Mouse (Mus musculus) bone marrow, adult 2 months (tissue): ENCODE data around the gene Gm5767. TPM values are rescaled to one million over a fixed set of nuclear protein-coding genes. Genes with fewer than 3 reads are reported as not detected.

Source experiments
- H3K27ac ChIP-seq: fragments of 200-500 bp; 2 replicates; pipeline ENCODE4 v1.5.1; 2012; ENCODE audit warnings: low read depth, mild to moderate bottlenecking, control low read depth, inconsistent platforms, low read length; ENCODE audit not compliant: control insufficient read depth, poor library complexity, insufficient read depth
- H3K4me1 ChIP-seq: fragments of 200-500 bp; 2 replicates; pipeline ENCODE4 v1.6.1; 2011; ENCODE audit warnings: low read length; ENCODE audit not compliant: control insufficient read depth, insufficient read depth
- H3K4me3 ChIP-seq: fragments of 200-500 bp; replicated peaks from 2 replicates; pipeline ENCODE3; 2011; ENCODE audit warnings: mild to moderate bottlenecking, low read depth, low read length, control low read depth; ENCODE audit not compliant: control insufficient read depth
- CTCF ChIP-seq: fragments of 200-500 bp; IDR thresholded peaks from 2 replicates; pipeline ENCODE4 v1.5.1; 2011; ENCODE audit warnings: low read length, control low read depth; ENCODE audit not compliant: control insufficient read depth, insufficient read depth
- POLR2A ChIP-seq: fragments of 200-500 bp; IDR thresholded peaks from 2 replicates; pipeline ENCODE4 v1.6.1; 2011; ENCODE audit warnings: low read depth, mild to moderate bottlenecking, control low read depth, low read length, borderline replicate concordance; ENCODE audit not compliant: control insufficient read depth
- WGBS: fragments of 180-500 bp; shearing (Covaris S2); methylation state at CpG from one replicate; pipeline ENCODE4 v1.1.7; 2018; 5-methylcytosine and 5-hydroxymethylcytosine counted together
- polyA plus RNA-seq: library from polyadenylated mRNA; stranded (reverse); fragments of >200 nt; gene quantifications from 2 replicates; pipeline ENCODE4 v1.2.4, GENCODE M21; 2011; ENCODE audit warnings: low replicate concordance; ENCODE audit not compliant: missing spikeins, insufficient read depth, insufficient read length

Gm5767 gene
- polyA plus RNA-seq, 1 experiment = not detected

- Histone ChIP-seq H3K27ac (no peak overlapping the region), H3K4me1 (peaks cover 1% of the 10 kb centered on the region; the same call in 1 of the 2 replicates), H3K4me3 (no peak overlapping the region)
- WGBS = 88% methylated on average over 6 of the region's 6 CpGs
- TF ChIP-seq POLR2A (no peak), CTCF (no peak)
Measured at GRCm38 (mm10) chr16:8655108-8655507, 25.5 kb upstream of the Gm5767 start.

- Histone ChIP-seq H3K4me3 (no peak overlapping the region), H3K27ac (no peak overlapping the region), H3K4me1 (peaks cover 1% of the 10 kb centered on the region; the same call in 1 of the 2 replicates)
- peak; percentile 32; the same call in 1 of the 2 replicates for TF ChIP-seq CTCF
- no peak for TF ChIP-seq POLR2A
- WGBS = 83% methylated on average over 9 of the region's 9 CpGs
Measured at GRCm38 (mm10) chr16:8655599-8655998, 25.0 kb upstream of the Gm5767 start.

GRCm38 (mm10) chr16:8656256-8656655 is 24.3 kb upstream of the Gm5767 start:
- H3K4me1 ChIP-seq = peaks cover 1% of the 10 kb centered on the region; the same call in 1 of the 2 replicates

GRCm38 (mm10) chr16:8658349-8658748 is 22.2 kb upstream of the Gm5767 start:
- Histone ChIP-seq H3K4me3 (no peak overlapping the region), H3K4me1 (peaks cover 1% of the 10 kb centered on the region; the same call in 1 of the 2 replicates), H3K27ac (no peak overlapping the region)
- TF ChIP-seq CTCF (no peak), POLR2A (no peak)
- WGBS = 88% methylated on average over 4 of the region's 4 CpGs

More at GRCm38 (mm10) chr16:8656256-8656655, 24.3 kb upstream of the Gm5767 start:
- H3K27ac ChIP-seq = no peak overlapping the region
- 70% methylated on average over 2 of the region's 2 CpGs for WGBS
- no peak for TF ChIP-seq POLR2A
- TF ChIP-seq CTCF = no peak
- H3K4me3 ChIP-seq = no peak overlapping the region

GRCm38 (mm10) chr16:8658764-8659163 is 21.8 kb upstream of the Gm5767 start:
- Histone ChIP-seq H3K4me3 (no peak overlapping the region), H3K4me1 (peaks cover 1% of the 10 kb centered on the region; the same call in 1 of the 2 replicates), H3K27ac (no peak overlapping the region)
- 91% methylated on average over 4 of the region's 4 CpGs for WGBS
- TF ChIP-seq POLR2A = no peak
- no peak for TF ChIP-seq CTCF

- H3K4me1 ChIP-seq = no peaks in the 10 kb centered on the region; the same call in 1 of the 2 replicates
- no peak for TF ChIP-seq CTCF
- TF ChIP-seq POLR2A = no peak
- no peak overlapping the region for H3K27ac ChIP-seq
- no peak overlapping the region for H3K4me3 ChIP-seq
- WGBS = 39% methylated on average over 2 of the region's 2 CpGs
Measured at GRCm38 (mm10) chr16:8663022-8663421, 17.5 kb upstream of the Gm5767 start.

- H3K4me1 ChIP-seq = no peaks in the 10 kb centered on the region; the same call in 1 of the 2 replicates
- TF ChIP-seq POLR2A (no peak), CTCF (no peak)
- no peak overlapping the region for H3K4me3 ChIP-seq
- no peak overlapping the region for H3K27ac ChIP-seq
- WGBS = 94% methylated on average over 24 of the region's 24 CpGs
Measured at GRCm38 (mm10) chr16:8663606-8664539, 16.7 kb upstream of the Gm5767 start.

- peaks cover 4% of the 10 kb centered on the region; the same call in 1 of the 2 replicates for H3K4me1 ChIP-seq
- TF ChIP-seq CTCF (no peak), POLR2A (no peak)
- no peak overlapping the region for H3K27ac ChIP-seq
- WGBS = 90% methylated on average over 5 of the region's 5 CpGs
- no peak overlapping the region for H3K4me3 ChIP-seq
Measured at GRCm38 (mm10) chr16:8665367-8665766, 15.2 kb upstream of the Gm5767 start.
